ENCODE assay signal across 13 mouse cellular contexts in the genomic region with DNA sequence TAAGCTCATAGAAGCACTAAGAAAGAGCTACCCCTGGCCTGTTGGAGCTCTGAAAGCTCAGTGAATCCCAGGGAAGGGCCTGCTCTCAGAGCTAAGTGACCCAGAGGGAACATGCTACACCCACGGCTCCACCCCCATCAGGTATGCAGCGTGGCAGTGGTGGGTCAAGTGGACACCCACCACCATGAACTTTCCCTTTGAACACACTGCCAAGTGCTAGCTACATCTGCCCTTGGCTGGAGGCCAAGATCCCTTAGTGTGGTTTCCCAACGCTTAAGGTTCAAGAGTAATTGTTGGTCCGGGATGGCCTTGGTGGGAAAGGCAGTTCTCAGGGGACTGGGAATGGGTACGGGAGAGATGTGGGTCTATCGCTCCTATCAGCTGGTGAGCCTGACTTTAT. TPM values are rescaled to one million over a fixed set of nuclear protein-coding genes. Genes with fewer than 3 reads are reported as not detected.
DNase-seq lines count a peak whose midpoint lies in the region; ATAC-seq lines count a peak whose summit lies in the region.
"Had no signal": no experiment of that assay in that cellular context is flagged by ENCODE, and none has a peak within 500 bp of the region (broad histone marks: within the 10 kb centered on the region; RNA-seq: fewer than 3 reads in every experiment).

No protein-coding gene starts in this region.

- no peaks in the 10 kb centered on the region for H3K27me3 ChIP-seq in hindbrain, embryonic 13.5 days
- H3K27me3 ChIP-seq in hindbrain, embryonic 12.5 days: no peaks in the 10 kb centered on the region
- no peaks in the 10 kb centered on the region for H3K27me3 ChIP-seq in midbrain, embryonic 14.5 days (ENCODE audit: control insufficient read depth, insufficient read depth, low read length)
- no peaks in the 10 kb centered on the region for H3K27me3 ChIP-seq in midbrain, embryonic 15.5 days (replicated peaks)
- H3K27me3 ChIP-seq in neural tube, embryonic 15.5 days (replicated peaks): no peaks in the 10 kb centered on the region
- H3K27me3 ChIP-seq: heart, embryonic 15.5 days had no signal

- no peak overlapping the region for H3K27ac ChIP-seq in hindbrain, embryonic 13.5 days
- H3K27ac ChIP-seq in hindbrain, embryonic 12.5 days: no peak overlapping the region
- no peak overlapping the region for H3K27ac ChIP-seq in midbrain, embryonic 14.5 days (replicated peaks; ENCODE audit: low read depth, low read length)
- no peak overlapping the region for H3K27ac ChIP-seq in midbrain, embryonic 15.5 days
- H3K27ac ChIP-seq in neural tube, embryonic 15.5 days (replicated peaks): 0 out of 2 replicates have a peak overlapping the region, but pooled peaks have one; percentile 7
- H3K27ac ChIP-seq: heart, embryonic 15.5 days; layer of hippocampus, adult 2 months; liver, embryonic 14.5 days had no signal

- no peak for ATAC-seq in hindbrain, embryonic 13.5 days (ENCODE audit: low FRiP score)
- ATAC-seq in hindbrain, embryonic 12.5 days (ENCODE audit: low FRiP score): no peak
- ATAC-seq in midbrain, embryonic 14.5 days (ENCODE audit: low FRiP score, low TSS enrichment): no peak
- no peak for ATAC-seq in midbrain, embryonic 15.5 days (replicated peaks)
- ATAC-seq in neural tube, embryonic 15.5 days (ENCODE audit: low FRiP score): no peak

- H3K4me1 ChIP-seq in hindbrain, embryonic 13.5 days (replicated peaks): peaks cover 73% of the 10 kb centered on the region
- peaks cover 50% of the 10 kb centered on the region for H3K4me1 ChIP-seq in hindbrain, embryonic 12.5 days
- peaks cover 24% of the 10 kb centered on the region for H3K4me1 ChIP-seq in midbrain, embryonic 14.5 days (ENCODE audit: control insufficient read depth, insufficient read depth, low read length)
- H3K4me1 ChIP-seq in midbrain, embryonic 15.5 days: peaks cover 41% of the 10 kb centered on the region
- H3K4me1 ChIP-seq in neural tube, embryonic 15.5 days: peaks cover 47% of the 10 kb centered on the region

- no peaks in the 10 kb centered on the region for H3K9me3 ChIP-seq in hindbrain, embryonic 13.5 days
- no peaks in the 10 kb centered on the region for H3K9me3 ChIP-seq in hindbrain, embryonic 12.5 days (replicated peaks)
- no peaks in the 10 kb centered on the region for H3K9me3 ChIP-seq in midbrain, embryonic 14.5 days (ENCODE audit: control insufficient read depth, low read length)
- H3K9me3 ChIP-seq in midbrain, embryonic 15.5 days: no peaks in the 10 kb centered on the region
- no peaks in the 10 kb centered on the region for H3K9me3 ChIP-seq in neural tube, embryonic 15.5 days (replicated peaks)
- H3K9me3 ChIP-seq: heart, embryonic 15.5 days had no signal

- H3K4me3 ChIP-seq in hindbrain, embryonic 13.5 days: no peak overlapping the region
- H3K4me3 ChIP-seq in hindbrain, embryonic 12.5 days: no peak overlapping the region
- no peak overlapping the region for H3K4me3 ChIP-seq in midbrain, embryonic 14.5 days (replicated peaks; ENCODE audit: low read depth, low read length)
- no peak overlapping the region for H3K4me3 ChIP-seq in midbrain, embryonic 15.5 days
- no peak overlapping the region for H3K4me3 ChIP-seq in neural tube, embryonic 15.5 days (replicated peaks)
- H3K4me3 ChIP-seq: heart, embryonic 15.5 days; layer of hippocampus, adult 2 months had no signal

- 50% methylated on average over 6 of the region's 6 CpGs for WGBS in hindbrain, embryonic 13.5 days
- WGBS in hindbrain, embryonic 12.5 days: 60% methylated on average over 6 of the region's 6 CpGs
- WGBS in midbrain, embryonic 14.5 days: 70% methylated on average over 6 of the region's 6 CpGs
- 49% methylated on average over 6 of the region's 6 CpGs for WGBS in midbrain, embryonic 15.5 days
- 58% methylated on average over 6 of the region's 6 CpGs for WGBS in neural tube, embryonic 15.5 days

- peak; percentile 43 for DNase-seq in midbrain, embryonic 14.5 days
- peak; percentile 62 for DNase-seq in adrenal gland, postnatal 25 days
- DNase-seq in layer of hippocampus, postnatal 36 days: no peak
- no peak for DNase-seq in cerebellum, postnatal 25 days
- DNase-seq: right cerebral cortex, postnatal 25 days; thymus, adult 18-20 months had no signal

- no peak overlapping the region for H3K4me2 ChIP-seq in hindbrain, embryonic 13.5 days
- H3K4me2 ChIP-seq in hindbrain, embryonic 12.5 days (replicated peaks): no peak overlapping the region
- H3K4me2 ChIP-seq in midbrain, embryonic 14.5 days (ENCODE audit: low read length): no peak overlapping the region
- no peak overlapping the region for H3K4me2 ChIP-seq in midbrain, embryonic 15.5 days
- no peak overlapping the region for H3K4me2 ChIP-seq in neural tube, embryonic 15.5 days
- H3K4me2 ChIP-seq: heart, embryonic 15.5 days had no signal

- H3K36me3 ChIP-seq in hindbrain, embryonic 13.5 days: no peaks in the 10 kb centered on the region
- no peaks in the 10 kb centered on the region for H3K36me3 ChIP-seq in hindbrain, embryonic 12.5 days
- H3K36me3 ChIP-seq in midbrain, embryonic 14.5 days (ENCODE audit: control insufficient read depth, insufficient read depth, low read length): no peaks in the 10 kb centered on the region
- H3K36me3 ChIP-seq in midbrain, embryonic 15.5 days (replicated peaks): no peaks in the 10 kb centered on the region
- no peaks in the 10 kb centered on the region for H3K36me3 ChIP-seq in neural tube, embryonic 15.5 days
- H3K36me3 ChIP-seq: heart, embryonic 15.5 days had no signal

- peak overlapping the region; percentile 39; the same call in 1 of the 2 replicates for H3K9ac ChIP-seq in hindbrain, embryonic 13.5 days
- no peak overlapping the region for H3K9ac ChIP-seq in hindbrain, embryonic 12.5 days
- no peak overlapping the region for H3K9ac ChIP-seq in midbrain, embryonic 14.5 days (replicated peaks; ENCODE audit: low read length)
- H3K9ac ChIP-seq in midbrain, embryonic 15.5 days: no peak overlapping the region
- no peak overlapping the region for H3K9ac ChIP-seq in neural tube, embryonic 15.5 days (replicated peaks)
- H3K9ac ChIP-seq: heart, embryonic 15.5 days; liver, embryonic 14.5 days had no signal

RNA-seq across cellular contexts. Expression of a gene that starts 39.9 kb away (rescaled TPM):
- polyA plus RNA-seq in hindbrain, embryonic 13.5 days (2015; fragmentation: Nextera tagmentation; extraction: Ambion mirVana): 57.4 and 61.1 TPM in 2 replicates
- 34.7 and 36.7 TPM in 2 replicates for polyA plus RNA-seq in hindbrain, embryonic 12.5 days (2016; fragmentation: Nextera tagmentation; extraction: Ambion mirVana)
- polyA plus RNA-seq in midbrain, embryonic 14.5 days (2014; fragmentation: Nextera tagmentation; extraction: Ambion mirVana): 36.1 and 41.1 TPM in 2 replicates
- 66.8 and 67.2 TPM in 2 replicates for polyA plus RNA-seq in midbrain, embryonic 15.5 days (2015; fragmentation: Nextera tagmentation; extraction: Ambion mirVana)
- 12.7 and 14.3 TPM in 2 replicates for total RNA-seq in adrenal gland, postnatal 25 days (2021)
- polyA plus RNA-seq in neural tube, embryonic 15.5 days (2015; fragmentation: Nextera tagmentation; extraction: Ambion mirVana): 43.9 and 47.4 TPM in 2 replicates
- 10 to 100 TPM; 47.9 to 50.9 TPM for total RNA-seq in layer of hippocampus, postnatal 36 days (2021)

RNA-seq across cellular contexts. Expression of a gene that starts 40.0 kb away (rescaled TPM):
- 14.6 and 18.0 TPM in 2 replicates for polyA plus RNA-seq in hindbrain, embryonic 13.5 days (2015; fragmentation: Nextera tagmentation; extraction: Ambion mirVana)
- 19.1 and 20.5 TPM in 2 replicates for polyA plus RNA-seq in hindbrain, embryonic 12.5 days (2016; fragmentation: Nextera tagmentation; extraction: Ambion mirVana)
- 12.2 and 13.3 TPM in 2 replicates for polyA plus RNA-seq in midbrain, embryonic 14.5 days (2014; fragmentation: Nextera tagmentation; extraction: Ambion mirVana)
- 19.3 and 21.5 TPM in 2 replicates for polyA plus RNA-seq in midbrain, embryonic 15.5 days (2015; fragmentation: Nextera tagmentation; extraction: Ambion mirVana)
- 0.29 and 1.7 TPM in 2 replicates for total RNA-seq in adrenal gland, postnatal 25 days (2021)
- polyA plus RNA-seq in neural tube, embryonic 15.5 days (2015; fragmentation: Nextera tagmentation; extraction: Ambion mirVana): 12.6 and 13.2 TPM in 2 replicates
- 1 to 10 TPM; 1.6 to 2.3 TPM for total RNA-seq in layer of hippocampus, postnatal 36 days (2021)

Comparison
In these comparisons a context has a peak if more than half of its experiments do, and no peak if none do; other contexts are left out.
1. DNase-seq: peak in midbrain, embryonic 14.5 days (single experiment) and adrenal gland, postnatal 25 days (single experiment); none in layer of hippocampus, postnatal 36 days (0 of 2) and cerebellum, postnatal 25 days (0 of 2).